Mouse (Mus musculus): Measurements from ENCODE around the gene Tcp11l2.

- TF ChIP-seq CTCF (IDR thresholded peaks at IDR 0.05; ENCODE audit: insufficient read depth, low read length) (no peak), POLR2A (IDR thresholded peaks at IDR 0.05; ENCODE audit: borderline replicate concordance, extremely low read depth, low read depth, low read length) (no peak)
Observed at GRCm38 (mm10) chr10:84562121-84562520, 14.3 kb upstream of the Tcp11l2 start.

Data from lung, adult 2 months (tissue).